Mouse (Mus musculus) stomach, postnatal 0 days (tissue): ENCODE data around the gene Slc39a8.

ENCODE experiments used
- CTCF ChIP-seq: IDR thresholded peaks from 2 replicates; pipeline ENCODE4 v1.5.1; 2016; ENCODE audit warnings: antibody characterized with exemption, low read depth, mild to moderate bottlenecking, moderate library complexity
- EP300 ChIP-seq: optimal IDR thresholded peaks from 2 replicates; pipeline ENCODE3; 2016; ENCODE audit warnings: antibody characterized with exemption

- peak; percentile 41 for TF ChIP-seq CTCF
- no peak for TF ChIP-seq EP300
Observed at GRCm38 (mm10) chr3:135903366-135903765, 78.3 kb downstream of the Slc39a8 start.
